Mouse (Mus musculus): ENCODE results near the gene Taf1. TPM values are rescaled to one million over a fixed set of nuclear protein-coding genes. Genes with fewer than 3 reads are reported as not detected.

Gene Taf1
- polyA plus RNA-seq, 1 experiment from 2014 or later: 26.4 TPM

Other genes starting within 250 kb of the Taf1 start
- 28.3 and 34.2 TPM in 2 replicates for gene Nlgn3, start 233.6 kb upstream of the Taf1 start, polyA plus RNA-seq (2016; fragmentation: Nextera tagmentation; extraction: Ambion mirVana)
- gene Gjb1, start 156.4 kb upstream of the Taf1 start, polyA plus RNA-seq (2016; fragmentation: Nextera tagmentation; extraction: Ambion mirVana): not detected in 2 replicates
- gene Zmym3, start 111.9 kb upstream of the Taf1 start, polyA plus RNA-seq (2016; fragmentation: Nextera tagmentation; extraction: Ambion mirVana): 36.6 and 39.2 TPM in 2 replicates
- 572 and 581 TPM in 2 replicates for gene Nono, start 103.4 kb upstream of the Taf1 start, polyA plus RNA-seq (2016; fragmentation: Nextera tagmentation; extraction: Ambion mirVana)
- 2.8 and 3.4 TPM in 2 replicates for gene Itgb1bp2, start 83.6 kb upstream of the Taf1 start, polyA plus RNA-seq (2016; fragmentation: Nextera tagmentation; extraction: Ambion mirVana)
- gene Ogt, start 107.3 kb downstream of the Taf1 start, polyA plus RNA-seq (2016; fragmentation: Nextera tagmentation; extraction: Ambion mirVana): 219 and 228 TPM in 2 replicates
- gene Cxcr3, start 201.5 kb downstream of the Taf1 start, polyA plus RNA-seq (2016; fragmentation: Nextera tagmentation; extraction: Ambion mirVana): 0.17 and 0.30 TPM in 2 replicates

All from midbrain, embryonic 12.5 days (tissue).